Mouse (Mus musculus) gastrocnemius, adult 2 months (tissue): Measurements from ENCODE around the gene Muc13. TPM values are rescaled to one million over a fixed set of nuclear protein-coding genes. Genes with fewer than 3 reads are reported as not detected.

Source experiments
- DNase-seq: peaks from one replicate; pipeline ENCODE4 v3.0.0; 2022
- H3K27ac ChIP-seq: fragments of 200-600 bp; 2 replicates; pipeline ENCODE4 v1.8.1; 2022; ENCODE audit warnings: mild to moderate bottlenecking
- H3K4me3 ChIP-seq: fragments of 200-600 bp; 2 replicates; pipeline ENCODE4 v1.8.1; 2022; ENCODE audit warnings: mild to moderate bottlenecking, moderate library complexity
- CTCF ChIP-seq: fragments of 200-600 bp; IDR thresholded peaks from 2 replicates; pipeline ENCODE4 v1.8.1; 2022; ENCODE audit warnings: antibody characterized with exemption, mild to moderate bottlenecking, moderate library complexity
- intact Hi-C: fragments of 180-260 bp; cut with DNase I; formaldehyde crosslinking; loops from one replicate; pipeline ENCODE4 v1.15.1; 2025
- total RNA-seq, 2 experiments: library from RNA; stranded (reverse); gene quantifications; 2 replicates each; pipeline ENCODE4 v1.2.3; 2021

Muc13 gene
- total RNA-seq, 2 experiments from 2014 or later: not detected

DNA sequence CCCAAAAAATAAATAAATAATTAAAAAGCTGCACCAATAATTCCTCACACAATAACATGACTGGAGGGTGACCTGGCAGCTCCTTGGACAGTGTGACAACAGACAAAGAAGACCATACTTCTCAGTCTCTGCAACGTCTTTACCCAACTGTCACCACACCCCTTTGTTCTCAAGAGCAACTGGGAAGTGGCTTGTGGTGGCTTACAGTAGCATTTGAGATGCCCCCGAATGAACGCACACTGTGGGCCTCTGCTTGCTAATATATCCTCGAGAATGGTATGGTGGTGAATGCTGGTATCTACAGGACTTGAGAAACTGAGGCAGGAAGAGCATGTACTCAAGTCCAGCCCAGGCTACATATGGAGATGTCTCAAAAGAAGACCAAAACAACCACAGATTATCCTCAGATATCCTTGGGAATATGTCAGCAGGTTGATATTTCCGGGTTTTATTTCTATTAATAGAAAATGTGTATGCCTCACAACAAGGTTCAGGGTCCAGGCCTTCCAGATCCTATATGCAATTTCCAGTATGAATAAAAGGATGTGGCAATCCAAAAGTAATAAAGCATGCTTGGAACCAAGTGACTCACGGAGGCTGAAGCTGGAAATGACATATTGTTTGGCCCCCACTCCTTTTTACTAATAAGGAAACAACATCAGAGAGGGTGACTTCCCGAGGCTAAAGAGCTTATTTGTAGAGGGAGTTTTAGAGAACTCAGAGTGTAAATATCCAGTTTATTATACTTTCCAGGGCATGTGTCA is 16.9 kb upstream of the Muc13 start:
- Histone ChIP-seq H3K27ac (no peak overlapping the region), H3K4me3 (no peak overlapping the region)
- intact Hi-C loops: no loop called here
- no peak for DNase-seq
- no peak for TF ChIP-seq CTCF

DNA sequence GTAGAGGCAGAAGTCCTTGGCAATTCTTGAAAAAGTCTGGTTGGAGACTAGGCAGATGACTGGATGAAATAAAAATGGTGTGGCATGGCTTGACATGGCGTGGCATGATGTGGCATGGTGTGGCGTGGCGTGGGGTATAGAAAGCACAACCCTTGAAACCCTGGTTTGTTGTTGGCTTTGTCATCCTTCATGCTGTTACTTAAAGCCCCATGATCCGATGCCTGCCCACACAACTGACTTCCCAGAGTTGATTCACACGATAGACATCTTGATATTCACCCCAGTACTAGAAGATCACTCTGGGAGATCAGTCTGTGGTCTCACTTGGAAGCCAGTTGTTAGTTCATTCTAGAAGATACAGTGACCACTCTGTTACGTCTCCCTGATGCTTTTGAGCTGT is 16.2 kb upstream of the Muc13 start:
- TF ChIP-seq CTCF: no peak
- Histone ChIP-seq H3K4me3 (no peak overlapping the region), H3K27ac (no peak overlapping the region)
- DNase-seq: no peak
- intact Hi-C loops: no loop called here

DNA sequence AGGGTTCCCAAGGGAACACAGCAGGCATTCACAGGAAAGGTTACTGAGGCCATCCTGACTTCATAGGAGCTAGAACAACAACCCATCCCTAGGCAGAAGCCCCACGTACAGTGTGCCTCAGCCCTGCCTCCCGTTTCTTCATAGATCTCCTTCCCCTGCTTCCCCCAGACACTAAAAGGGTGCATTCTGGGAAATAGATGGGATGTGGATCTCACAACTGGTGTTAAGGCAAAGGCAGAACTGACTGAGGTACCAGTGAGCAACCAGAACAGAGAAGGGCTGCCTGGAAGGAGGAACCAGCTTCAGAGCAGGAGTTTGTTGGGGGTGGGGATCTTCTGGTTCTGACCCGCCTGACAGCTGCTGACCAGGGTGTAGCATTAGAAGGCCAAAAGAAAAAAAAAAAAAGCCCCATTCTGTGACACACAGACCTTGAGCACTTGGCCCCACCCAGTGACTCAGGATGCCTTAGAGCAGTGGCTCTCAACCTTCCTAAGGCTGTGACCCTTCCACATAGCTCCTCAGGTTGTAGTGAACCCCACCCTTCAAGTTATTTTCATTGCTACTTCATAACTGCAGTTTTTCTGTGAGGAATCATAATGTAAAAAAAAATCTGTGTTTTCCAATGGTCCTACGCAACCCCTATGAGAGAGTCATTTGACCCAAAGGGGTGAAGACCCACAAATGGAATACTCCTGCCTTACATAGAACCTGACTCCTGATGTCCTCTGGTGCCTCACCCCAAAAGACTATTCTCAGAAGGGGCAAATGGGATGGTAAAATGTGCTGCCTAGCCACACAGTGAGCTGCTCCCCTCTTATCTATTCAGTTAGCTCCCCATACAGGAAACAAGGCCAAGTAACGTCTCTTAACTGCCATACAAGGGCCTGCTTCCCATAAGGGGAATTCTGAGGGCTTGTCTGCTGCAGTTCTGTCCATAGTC is 11.8 kb upstream of the Muc13 start:
- Histone ChIP-seq H3K27ac (no peak overlapping the region), H3K4me3 (no peak overlapping the region)
- no peak for TF ChIP-seq CTCF
- no peak for DNase-seq
- intact Hi-C loops: no loop called here

DNA sequence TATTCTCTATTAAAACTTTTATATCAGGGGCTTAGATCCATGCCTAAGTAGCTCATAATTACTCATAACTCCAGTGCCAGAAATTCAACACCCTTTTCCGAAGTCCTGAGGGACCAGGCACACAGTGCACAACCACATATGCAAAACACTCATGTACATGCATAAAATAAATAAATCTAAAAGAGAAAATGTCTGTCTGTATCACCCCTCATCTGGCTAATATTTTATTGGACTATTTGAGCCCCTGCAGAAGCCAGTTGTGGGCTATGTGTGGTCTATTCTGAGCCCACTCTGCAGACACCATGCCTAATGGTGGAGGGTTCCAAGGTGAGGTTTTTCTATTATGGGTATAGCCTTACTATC is 11.1 kb upstream of the Muc13 start:
- intact Hi-C loops: no loop called here
- Histone ChIP-seq H3K4me3 (no peak overlapping the region), H3K27ac (no peak overlapping the region)
- no peak for TF ChIP-seq CTCF
- DNase-seq: no peak

DNA sequence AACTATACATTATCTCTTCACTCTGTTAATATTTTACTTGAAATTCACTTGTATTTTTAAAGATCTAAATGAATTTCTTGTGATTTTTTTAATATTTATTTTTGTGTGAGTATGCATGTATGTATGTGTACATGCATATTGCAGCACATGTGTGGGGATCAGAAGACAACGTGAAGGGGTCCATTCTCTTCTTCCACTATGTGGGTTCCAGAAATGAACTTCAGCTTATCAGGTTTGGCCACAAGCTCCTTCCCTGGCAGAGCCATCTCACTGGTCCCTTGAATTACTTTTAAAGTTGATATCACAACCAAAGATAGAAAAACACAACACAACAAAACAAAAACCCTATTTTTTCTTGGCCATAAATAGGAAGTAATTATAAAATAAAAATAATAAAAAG is 9.3 kb upstream of the Muc13 start:
- Histone ChIP-seq H3K27ac (no peak overlapping the region), H3K4me3 (no peak overlapping the region)
- TF ChIP-seq CTCF: no peak
- intact Hi-C loops: no loop called here
- no peak for DNase-seq

DNA sequence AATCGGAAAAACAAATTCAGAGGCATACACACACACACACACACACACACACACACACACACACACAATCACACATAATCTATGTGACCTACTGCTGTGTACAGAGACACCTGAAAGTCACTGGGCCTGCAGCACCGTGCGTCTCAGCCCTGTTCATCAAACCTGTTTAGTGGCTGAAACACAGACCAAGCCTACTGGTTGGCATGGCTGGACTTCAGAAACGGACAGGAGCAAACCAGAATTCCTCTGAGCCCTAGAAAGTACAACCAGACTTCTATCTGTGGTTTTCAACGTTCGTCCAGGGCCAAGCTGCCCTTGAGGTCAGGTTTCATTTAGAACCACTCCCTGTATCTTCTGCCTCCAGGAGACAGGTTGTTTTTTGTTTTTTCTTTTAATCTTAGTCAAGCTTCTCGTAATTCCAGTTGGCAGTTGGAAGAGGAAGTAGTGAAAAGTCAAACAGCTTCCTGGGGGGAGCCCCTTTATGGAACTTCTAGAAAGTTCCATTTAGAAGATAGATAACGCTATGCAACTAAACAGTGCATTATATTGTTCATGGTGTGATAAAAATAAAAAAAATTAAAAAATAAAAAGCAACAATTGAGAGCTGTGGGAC is 8.6 kb upstream of the Muc13 start:
- intact Hi-C loops: no loop called here
- DNase-seq: no peak
- Histone ChIP-seq H3K4me3 (no peak overlapping the region), H3K27ac (no peak overlapping the region)
- no peak for TF ChIP-seq CTCF

DNA sequence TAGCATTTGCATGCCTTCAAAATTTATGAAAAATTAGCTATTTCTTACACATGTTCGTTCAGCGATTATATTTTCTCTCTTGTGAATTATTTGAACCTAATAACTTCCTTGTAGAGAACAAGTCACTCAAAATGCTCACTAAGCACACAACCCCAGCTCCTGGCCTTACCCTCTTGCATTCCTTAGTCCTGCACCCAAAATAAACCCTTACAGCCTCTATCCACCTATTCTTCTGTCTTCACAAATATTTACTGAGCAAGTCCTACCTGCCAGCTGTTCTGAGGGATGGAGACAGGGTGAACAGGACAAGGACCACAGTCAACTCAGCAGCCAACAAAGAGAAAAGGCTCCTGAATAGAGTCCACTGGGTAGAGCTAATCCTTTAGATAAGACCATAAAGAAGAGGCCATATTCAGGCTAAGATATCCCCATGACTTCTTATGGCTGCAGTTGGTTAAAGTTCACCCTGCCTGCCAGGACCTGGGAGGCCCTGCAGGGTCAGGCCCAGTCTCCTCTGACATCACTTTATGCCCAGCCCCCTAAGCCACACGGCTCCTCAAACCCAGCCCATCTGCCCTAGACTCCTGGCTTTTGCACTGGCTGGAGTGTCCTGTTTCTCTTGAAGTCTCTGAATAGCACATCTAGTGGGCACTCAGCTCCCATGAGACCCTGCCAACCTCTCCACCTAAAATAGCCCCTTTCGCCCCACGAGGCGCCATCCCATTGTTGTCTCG is 7.0 kb upstream of the Muc13 start:
- no peak overlapping the region for H3K27ac ChIP-seq
- intact Hi-C loops: no loop called here
- no peak for TF ChIP-seq CTCF
- DNase-seq: no peak
- no peak overlapping the region for H3K4me3 ChIP-seq

DNA sequence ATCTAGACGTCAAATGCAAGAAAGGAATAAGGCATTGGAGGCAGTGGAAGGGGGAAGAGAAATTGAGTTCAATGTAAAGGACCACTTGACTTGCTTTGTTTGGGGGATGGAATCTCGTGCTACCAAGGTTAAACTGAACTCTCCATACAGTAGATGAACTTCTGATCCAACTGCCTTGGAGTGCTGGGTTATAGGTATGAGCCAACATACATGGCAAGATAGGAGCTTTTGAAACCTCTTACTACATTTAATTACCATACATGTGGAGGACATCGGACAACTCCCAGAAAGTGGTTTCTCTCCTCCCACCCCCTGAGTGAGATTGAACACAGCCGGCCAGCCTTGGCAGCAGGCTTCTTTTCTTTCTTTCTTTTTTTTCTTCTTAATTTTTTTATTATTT is 1.3 kb downstream of the Muc13 start:
- Histone ChIP-seq H3K4me3 (no peak overlapping the region), H3K27ac (no peak overlapping the region)
- DNase-seq: no peak
- TF ChIP-seq CTCF: no peak
- intact Hi-C loops: loop anchor here (5.0 kb wide), 1 partner anchor 488 kb away; no protein-coding TSS in a partner anchor

DNA sequence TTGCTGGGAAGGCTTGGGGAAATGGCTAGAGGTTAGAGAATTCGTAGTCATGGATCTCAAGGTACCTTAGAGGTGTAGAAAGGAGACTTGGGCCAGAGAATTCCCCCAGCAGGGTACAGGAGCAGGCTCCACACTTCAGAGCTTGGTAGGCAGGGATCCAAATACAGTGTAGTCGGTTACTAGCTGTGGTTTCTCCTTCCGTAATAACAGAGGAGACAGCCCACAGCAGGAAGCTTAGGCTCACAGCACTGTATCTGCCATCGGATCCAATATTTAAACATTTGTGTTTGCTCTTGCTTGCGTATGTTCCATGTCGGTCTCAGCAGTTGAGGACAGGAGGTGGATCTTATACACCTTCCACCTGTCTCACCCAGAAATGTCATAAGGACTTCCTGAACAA is 2.0 kb downstream of the Muc13 start:
- TF ChIP-seq CTCF: no peak
- Histone ChIP-seq H3K4me3 (no peak overlapping the region), H3K27ac (no peak overlapping the region)
- no peak for DNase-seq
- intact Hi-C loops: loop anchor here (2.0 to 5.0 kb wide), 2 partner anchors 237 to 489 kb away; no protein-coding TSS in a partner anchor

DNA sequence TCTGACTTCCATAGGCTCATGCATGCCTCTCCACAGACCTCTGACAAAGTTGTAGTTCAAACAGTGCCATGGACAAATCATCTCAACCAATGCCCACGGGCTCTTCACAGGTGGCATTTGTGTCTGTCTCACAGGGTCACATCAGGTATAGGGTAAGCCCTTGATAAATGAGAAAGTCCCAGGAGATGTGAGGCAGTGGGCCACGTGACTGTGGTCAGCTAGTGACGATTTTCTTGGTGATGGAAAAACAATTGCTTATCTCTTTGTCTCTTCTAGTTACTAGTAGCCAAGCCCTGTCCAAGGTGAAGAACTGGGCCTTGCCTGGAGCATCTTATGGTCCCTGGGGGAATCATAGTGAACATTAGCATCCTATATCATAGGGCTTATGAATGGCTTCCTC is 2.9 kb downstream of the Muc13 start:
- no peak overlapping the region for H3K27ac ChIP-seq
- intact Hi-C loops: loop anchor here (2.0 to 5.0 kb wide), 2 partner anchors 238 to 489 kb away; no protein-coding TSS in a partner anchor
- DNase-seq: no peak
- no peak for TF ChIP-seq CTCF
- no peak overlapping the region for H3K4me3 ChIP-seq

DNA sequence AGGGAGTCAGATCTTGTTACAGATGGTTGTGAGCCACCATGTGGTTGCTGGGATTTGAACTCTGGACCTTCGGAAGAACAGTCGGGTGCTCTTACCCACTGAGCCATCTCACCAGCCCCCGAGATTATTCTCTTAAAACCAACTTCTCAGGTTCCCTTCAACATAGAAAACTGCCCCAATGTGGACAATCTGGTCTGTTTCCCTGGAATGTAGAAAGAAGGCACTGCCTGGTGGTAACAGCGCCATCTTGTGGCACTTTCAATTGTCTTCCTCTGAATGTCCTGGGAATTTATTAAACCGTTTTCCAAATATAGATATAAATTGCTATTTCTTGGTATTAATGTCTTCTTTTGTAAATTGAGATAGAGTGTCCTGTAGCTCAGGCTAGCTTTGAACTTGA is 4.0 kb downstream of the Muc13 start:
- Histone ChIP-seq H3K27ac (no peak overlapping the region), H3K4me3 (no peak overlapping the region)
- peak; percentile 86 for TF ChIP-seq CTCF
- intact Hi-C loops: loop anchor here (1.0 to 5.0 kb wide), 3 partner anchors 53 to 491 kb away; no protein-coding TSS in a partner anchor
- peak; percentile 65 for DNase-seq

DNA sequence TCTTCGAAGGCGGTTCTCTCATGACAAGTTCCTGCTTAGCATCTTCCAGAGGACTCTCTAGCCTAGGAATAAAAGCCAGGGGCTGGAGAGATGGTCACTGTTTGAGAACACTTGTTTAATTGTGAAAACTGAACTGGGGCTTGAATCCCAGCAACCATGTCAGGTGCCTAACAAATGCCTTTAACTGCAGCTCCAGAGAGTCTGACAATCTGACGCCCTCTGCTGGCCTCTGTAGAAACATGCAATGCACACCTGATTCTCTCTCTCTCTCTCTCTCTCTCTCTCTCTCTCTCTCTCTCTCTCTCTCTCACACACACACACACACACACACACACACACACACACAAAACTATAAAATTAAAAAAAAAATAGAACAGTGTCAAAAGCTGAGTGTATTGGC is 16.2 kb downstream of the Muc13 start:
- Histone ChIP-seq H3K4me3 (no peak overlapping the region), H3K27ac (no peak overlapping the region)
- peak; percentile 33 for TF ChIP-seq CTCF
- intact Hi-C loops: no loop called here
- no peak for DNase-seq
